Mouse (Mus musculus): ENCODE measurements around the gene Olfr1030. TPM values are rescaled to one million over a fixed set of nuclear protein-coding genes. Genes with fewer than 3 reads are reported as not detected.
A peak's percentile ranks its signal among the peaks of the same experiment; 100 is the strongest.
"Not testable (repeated sequence)": the region's sequence is repeated elsewhere in the genome, so short reads cannot be mapped to it uniquely, and the experiment has no call there.

Gene Olfr1030
- not detected in 2 replicates for polyA plus RNA-seq (2015; fragmentation: Nextera tagmentation; extraction: Ambion mirVana)

- no peak within 1 kb of the TSS for H3K9ac ChIP-seq (replicated peaks; ENCODE audit: low read length)
- H3K27me3 ChIP-seq (ENCODE audit: insufficient read depth, low read length): no peaks in the 10 kb centered on the region
- H3K36me3 ChIP-seq (ENCODE audit: insufficient read depth, low read length): no peaks in the 10 kb centered on the region
- WGBS: 83% methylated on average over 1 of the region's 1 CpGs
- no peak within 1 kb of the TSS for H3K27ac ChIP-seq (ENCODE audit: low read length)
- H3K9me3 ChIP-seq (ENCODE audit: low read length): no peaks in the 10 kb centered on the region
- H3K4me1 ChIP-seq (ENCODE audit: insufficient read depth, low read length): no peaks in the 10 kb centered on the region
- H3K4me2 ChIP-seq (replicated peaks; ENCODE audit: low read depth, low read length): no peak within 1 kb of the TSS
- H3K4me3 ChIP-seq (ENCODE audit: low read length): no peak within 1 kb of the TSS
- ATAC-seq (ENCODE audit: low FRiP score, low TSS enrichment): no peak
These were observed at the start of gene Olfr1030 for GRCm38 (mm10) chr2:85978976-85979375. Gene Olfr1030 (plus strand): TSS chr2:85979276.

- no peak for ATAC-seq (ENCODE audit: low FRiP score, low TSS enrichment)
- Histone ChIP-seq H3K36me3 (ENCODE audit: insufficient read depth, low read length) (no peaks in the 10 kb centered on the region), H3K4me1 (ENCODE audit: insufficient read depth, low read length) (no peaks in the 10 kb centered on the region), H3K9ac (replicated peaks; ENCODE audit: low read length) (no peak within 1 kb of the TSS), H3K4me2 (replicated peaks; ENCODE audit: low read depth, low read length) (no peak within 1 kb of the TSS), H3K27me3 (ENCODE audit: insufficient read depth, low read length) (no peaks in the 10 kb centered on the region), H3K9me3 (ENCODE audit: low read length) (no peaks in the 10 kb centered on the region), H3K4me3 (ENCODE audit: low read length) (no peak within 1 kb of the TSS), H3K27ac (ENCODE audit: low read length) (no peak within 1 kb of the TSS)
- 71% methylated on average over 1 of the region's 1 CpGs for WGBS
These were observed 28.9 kb upstream of the Olfr1030 start, which contains the start of gene Olfr1028 for GRCm38 (mm10) chr2:85950137-85950536. Gene Olfr1028 (plus strand): TSS chr2:85950437.

- no peak within 1 kb of the TSS for H3K27ac ChIP-seq (ENCODE audit: low read length)
- ATAC-seq (ENCODE audit: low FRiP score, low TSS enrichment): no peak
- H3K4me2 ChIP-seq (replicated peaks; ENCODE audit: low read depth, low read length): no peak within 1 kb of the TSS
- no peak within 1 kb of the TSS for H3K9ac ChIP-seq (replicated peaks; ENCODE audit: low read length)
- H3K4me3 ChIP-seq (ENCODE audit: low read length): no peak within 1 kb of the TSS
- 87% methylated on average over 2 of the region's 2 CpGs for WGBS
- no peaks in the 10 kb centered on the region for H3K9me3 ChIP-seq (ENCODE audit: low read length)
- no peaks in the 10 kb centered on the region for H3K4me1 ChIP-seq (ENCODE audit: insufficient read depth, low read length)
- no peaks in the 10 kb centered on the region for H3K36me3 ChIP-seq (ENCODE audit: insufficient read depth, low read length)
- no peaks in the 10 kb centered on the region for H3K27me3 ChIP-seq (ENCODE audit: insufficient read depth, low read length)
These were observed 5.5 kb upstream of the Olfr1030 start, which contains the start of gene Olfr1029 for GRCm38 (mm10) chr2:85973595-85973994. Gene Olfr1029 (plus strand): TSS chr2:85973895.

GRCm38 (mm10) chr2:85990004-85990403 is 10.9 kb downstream of the Olfr1030 start, which contains the start of gene Olfr1031:
Gene Olfr1031 (plus strand): TSS chr2:85990304.
- Histone ChIP-seq H3K9me3 (ENCODE audit: low read length) (no peaks in the 10 kb centered on the region), H3K36me3 (ENCODE audit: insufficient read depth, low read length) (no peaks in the 10 kb centered on the region), H3K9ac (replicated peaks; ENCODE audit: low read length) (no peak within 1 kb of the TSS), H3K4me1 (ENCODE audit: insufficient read depth, low read length) (no peaks in the 10 kb centered on the region), H3K4me2 (replicated peaks; ENCODE audit: low read depth, low read length) (no peak within 1 kb of the TSS), H3K27ac (ENCODE audit: low read length) (no peak within 1 kb of the TSS), H3K27me3 (ENCODE audit: insufficient read depth, low read length) (no peaks in the 10 kb centered on the region), H3K4me3 (ENCODE audit: low read length) (no peak within 1 kb of the TSS)
- ATAC-seq (ENCODE audit: low FRiP score, low TSS enrichment): no peak
- WGBS: 64% methylated on average over 3 of the region's 3 CpGs

- Histone ChIP-seq H3K9ac (replicated peaks; ENCODE audit: low read length) (no peak within 1 kb of the TSS), H3K27ac (ENCODE audit: low read length) (no peak within 1 kb of the TSS), H3K4me2 (replicated peaks; ENCODE audit: low read depth, low read length) (no peak within 1 kb of the TSS), H3K27me3 (ENCODE audit: insufficient read depth, low read length) (no peaks in the 10 kb centered on the region), H3K4me3 (ENCODE audit: low read length) (no peak within 1 kb of the TSS), H3K9me3 (ENCODE audit: low read length) (no peaks in the 10 kb centered on the region), H3K4me1 (ENCODE audit: insufficient read depth, low read length) (no peaks in the 10 kb centered on the region), H3K36me3 (ENCODE audit: insufficient read depth, low read length) (no peaks in the 10 kb centered on the region)
- WGBS: 85% methylated on average over 7 of the region's 7 CpGs
- ATAC-seq (ENCODE audit: low FRiP score, low TSS enrichment): no peak
These were observed 26.2 kb downstream of the Olfr1030 start, which contains the start of gene Olfr1032 for GRCm38 (mm10) chr2:86005240-86005639. Gene Olfr1032 (plus strand): TSS chr2:86005540.

- not testable (repeated sequence) for ATAC-seq (ENCODE audit: low FRiP score, low TSS enrichment); H3K27me3 ChIP-seq (ENCODE audit: insufficient read depth, low read length); H3K4me1 ChIP-seq (ENCODE audit: insufficient read depth, low read length); H3K36me3 ChIP-seq (ENCODE audit: insufficient read depth, low read length); H3K9me3 ChIP-seq (ENCODE audit: low read length)
- peak within 1 kb of the TSS; percentile 49 for H3K4me2 ChIP-seq (replicated peaks; ENCODE audit: low read depth, low read length)
- peak within 1 kb of the TSS; percentile 57; the same call in 1 of the 2 replicates for H3K9ac ChIP-seq (replicated peaks; ENCODE audit: low read length)
- H3K4me3 ChIP-seq (ENCODE audit: low read length): peak within 1 kb of the TSS; percentile 44
- 4% methylated on average over 10 of the region's 11 CpGs for WGBS
- H3K27ac ChIP-seq (ENCODE audit: low read length): peak within 1 kb of the TSS; percentile 65; the same call in 1 of the 2 replicates
These were observed 41.3 kb downstream of the Olfr1030 start, which contains the start of gene Olfr1033 for GRCm38 (mm10) chr2:86020406-86020805. Gene Olfr1033 (plus strand): TSS chr2:86020633.

GRCm38 (mm10) chr2:86021518-86021917 is 42.4 kb downstream of the Olfr1030 start:
- H3K27me3 ChIP-seq (ENCODE audit: insufficient read depth, low read length); H3K9me3 ChIP-seq (ENCODE audit: low read length); H3K4me2 ChIP-seq (replicated peaks; ENCODE audit: low read depth, low read length); H3K27ac ChIP-seq (ENCODE audit: low read length); H3K4me3 ChIP-seq (ENCODE audit: low read length); H3K4me1 ChIP-seq (ENCODE audit: insufficient read depth, low read length); H3K9ac ChIP-seq (replicated peaks; ENCODE audit: low read length); H3K36me3 ChIP-seq (ENCODE audit: insufficient read depth, low read length); ATAC-seq (ENCODE audit: low FRiP score, low TSS enrichment): not testable (repeated sequence)
- 36% methylated on average over 3 of the region's 9 CpGs for WGBS

Other genes with a start within 250 kb of the Olfr1030 start
- not detected in 2 replicates for gene Olfr1012, start 216.5 kb upstream of the Olfr1030 start, polyA plus RNA-seq (2015; fragmentation: Nextera tagmentation; extraction: Ambion mirVana)
- gene Olfr1013, start 212.2 kb upstream of the Olfr1030 start, polyA plus RNA-seq (2015; fragmentation: Nextera tagmentation; extraction: Ambion mirVana): not detected in 2 replicates
- gene Olfr1014, start 206.6 kb upstream of the Olfr1030 start, polyA plus RNA-seq (2015; fragmentation: Nextera tagmentation; extraction: Ambion mirVana): not detected in 2 replicates
- gene Olfr1015, start 197.3 kb upstream of the Olfr1030 start, polyA plus RNA-seq (2015; fragmentation: Nextera tagmentation; extraction: Ambion mirVana): not detected in 2 replicates
- gene Olfr1016, start 176.7 kb upstream of the Olfr1030 start, polyA plus RNA-seq (2015; fragmentation: Nextera tagmentation; extraction: Ambion mirVana): not detected in 2 replicates
- gene Olfr1018, start 160.8 kb upstream of the Olfr1030 start, polyA plus RNA-seq (2015; fragmentation: Nextera tagmentation; extraction: Ambion mirVana): not detected in 2 replicates
- gene Olfr1019, start 133.8 kb upstream of the Olfr1030 start, polyA plus RNA-seq (2015; fragmentation: Nextera tagmentation; extraction: Ambion mirVana): not detected in 2 replicates
- not detected in 2 replicates for gene Olfr1020, start 132.2 kb upstream of the Olfr1030 start, polyA plus RNA-seq (2015; fragmentation: Nextera tagmentation; extraction: Ambion mirVana)
- gene Olfr1022, start 110.7 kb upstream of the Olfr1030 start, polyA plus RNA-seq (2015; fragmentation: Nextera tagmentation; extraction: Ambion mirVana): not detected in 2 replicates
- gene Olfr1023, start 93.6 kb upstream of the Olfr1030 start, polyA plus RNA-seq (2015; fragmentation: Nextera tagmentation; extraction: Ambion mirVana): not detected in 2 replicates
- gene Olfr1024, start 74.2 kb upstream of the Olfr1030 start, polyA plus RNA-seq (2015; fragmentation: Nextera tagmentation; extraction: Ambion mirVana): not detected in 2 replicates
- not detected in 2 replicates for gene Olfr1025-ps1, start 64.1 kb upstream of the Olfr1030 start, polyA plus RNA-seq (2015; fragmentation: Nextera tagmentation; extraction: Ambion mirVana)
- not detected in 2 replicates for gene Olfr1026, start 57.7 kb upstream of the Olfr1030 start, polyA plus RNA-seq (2015; fragmentation: Nextera tagmentation; extraction: Ambion mirVana)
- not detected in 2 replicates for gene Olfr1028, start 28.8 kb upstream of the Olfr1030 start, polyA plus RNA-seq (2015; fragmentation: Nextera tagmentation; extraction: Ambion mirVana)
- gene Olfr1029, start 5.4 kb upstream of the Olfr1030 start, polyA plus RNA-seq (2015; fragmentation: Nextera tagmentation; extraction: Ambion mirVana): not detected in 2 replicates
- not detected in 2 replicates for gene Olfr1031, start 11.0 kb downstream of the Olfr1030 start, polyA plus RNA-seq (2015; fragmentation: Nextera tagmentation; extraction: Ambion mirVana)
- not detected in 2 replicates for gene Olfr1032, start 26.3 kb downstream of the Olfr1030 start, polyA plus RNA-seq (2015; fragmentation: Nextera tagmentation; extraction: Ambion mirVana)
- gene Olfr1033, start 41.4 kb downstream of the Olfr1030 start, polyA plus RNA-seq (2015; fragmentation: Nextera tagmentation; extraction: Ambion mirVana): 3.1 and 4.9 TPM in 2 replicates
- gene Olfr1034, start 66.6 kb downstream of the Olfr1030 start, polyA plus RNA-seq (2015; fragmentation: Nextera tagmentation; extraction: Ambion mirVana): 0.04 and 0.05 TPM in 2 replicates
- not detected in 2 replicates for gene Olfr1036, start 94.7 kb downstream of the Olfr1030 start, polyA plus RNA-seq (2015; fragmentation: Nextera tagmentation; extraction: Ambion mirVana)
- not detected in 2 replicates for gene Olfr1037, start 108.1 kb downstream of the Olfr1030 start, polyA plus RNA-seq (2015; fragmentation: Nextera tagmentation; extraction: Ambion mirVana)
- gene Olfr1039, start 156.7 kb downstream of the Olfr1030 start, polyA plus RNA-seq (2015; fragmentation: Nextera tagmentation; extraction: Ambion mirVana): not detected in 2 replicates
- gene Olfr1040, start 167.5 kb downstream of the Olfr1030 start, polyA plus RNA-seq (2015; fragmentation: Nextera tagmentation; extraction: Ambion mirVana): not detected in 2 replicates
- gene Olfr1042, start 182.6 kb downstream of the Olfr1030 start, polyA plus RNA-seq (2015; fragmentation: Nextera tagmentation; extraction: Ambion mirVana): not detected in 2 replicates
- not detected in 2 replicates for gene Olfr1043, start 188.2 kb downstream of the Olfr1030 start, polyA plus RNA-seq (2015; fragmentation: Nextera tagmentation; extraction: Ambion mirVana)
- gene Olfr1044, start 198.5 kb downstream of the Olfr1030 start, polyA plus RNA-seq (2015; fragmentation: Nextera tagmentation; extraction: Ambion mirVana): not detected in 2 replicates
- gene Olfr52, start 206.4 kb downstream of the Olfr1030 start, polyA plus RNA-seq (2015; fragmentation: Nextera tagmentation; extraction: Ambion mirVana): not detected in 2 replicates
- gene Olfr1045, start 223.7 kb downstream of the Olfr1030 start, polyA plus RNA-seq (2015; fragmentation: Nextera tagmentation; extraction: Ambion mirVana): not detected in 2 replicates
- gene Olfr1046, start 240.0 kb downstream of the Olfr1030 start, polyA plus RNA-seq (2015; fragmentation: Nextera tagmentation; extraction: Ambion mirVana): not detected in 2 replicates